Mouse (Mus musculus): ENCODE results near the gene Grm1. TPM values are rescaled to one million over a fixed set of nuclear protein-coding genes. Genes with fewer than 3 reads are reported as not detected.
A peak's percentile ranks its signal among the peaks of the same experiment; 100 is the strongest.

The Grm1 gene
- polyA plus RNA-seq, 1 experiment = not detected

GRCm38 (mm10) chr10:10708031-10708430 lies 374.1 kb downstream of the Grm1 start:
- TF ChIP-seq FLI1 (IDR thresholded peaks at IDR 0.05; ENCODE audit: low read length) = no peak
- no peak for TF ChIP-seq GATA1 (IDR thresholded peaks at IDR 0.05; ENCODE audit: borderline replicate concordance, low read length)
- H3K36me3 ChIP-seq (replicated peaks; ENCODE audit: low read length) = no peaks in the 10 kb centered on the region

GRCm38 (mm10) chr10:10701326-10701725 lies 380.8 kb downstream of the Grm1 start:
- Histone ChIP-seq H3K27me3 (replicated peaks) (no peaks in the 10 kb centered on the region), H3K4me1 (no peaks in the 10 kb centered on the region), H3K4me3 (replicated peaks) (no peak overlapping the region), H3K36me3 (replicated peaks; ENCODE audit: low read length) (no peaks in the 10 kb centered on the region), H3K9me3 (no peaks in the 10 kb centered on the region)
- TF ChIP-seq GATA1 (IDR thresholded peaks at IDR 0.05; ENCODE audit: borderline replicate concordance, low read length) = no peak
- TF ChIP-seq FLI1 (IDR thresholded peaks at IDR 0.05; ENCODE audit: low read length) = no peak

More at GRCm38 (mm10) chr10:10708031-10708430, 374.1 kb downstream of the Grm1 start:
- H3K9me3 ChIP-seq = no peaks in the 10 kb centered on the region
- no peak overlapping the region for H3K4me3 ChIP-seq (replicated peaks)
- H3K4me1 ChIP-seq = no peaks in the 10 kb centered on the region
- H3K27me3 ChIP-seq (replicated peaks) = no peaks in the 10 kb centered on the region

GRCm38 (mm10) chr10:10700903-10701302 lies 381.3 kb downstream of the Grm1 start:
- TF ChIP-seq FLI1 (IDR thresholded peaks at IDR 0.05; ENCODE audit: low read length) (no peak), GATA1 (IDR thresholded peaks at IDR 0.05; ENCODE audit: borderline replicate concordance, low read length) (no peak)
- Histone ChIP-seq H3K4me1 (no peaks in the 10 kb centered on the region), H3K4me3 (replicated peaks) (no peak overlapping the region), H3K36me3 (replicated peaks; ENCODE audit: low read length) (no peaks in the 10 kb centered on the region), H3K9me3 (no peaks in the 10 kb centered on the region), H3K27me3 (replicated peaks) (no peaks in the 10 kb centered on the region)

GRCm38 (mm10) chr10:10697497-10697896 lies 384.7 kb downstream of the Grm1 start:
- no peak overlapping the region for H3K4me3 ChIP-seq (replicated peaks)
- no peaks in the 10 kb centered on the region for H3K4me1 ChIP-seq
- H3K36me3 ChIP-seq (replicated peaks; ENCODE audit: low read length) = no peaks in the 10 kb centered on the region
- no peaks in the 10 kb centered on the region for H3K9me3 ChIP-seq
- H3K27me3 ChIP-seq (replicated peaks) = no peaks in the 10 kb centered on the region
- TF ChIP-seq GATA1 (IDR thresholded peaks at IDR 0.05; ENCODE audit: borderline replicate concordance, low read length) (no peak), FLI1 (IDR thresholded peaks at IDR 0.05; ENCODE audit: low read length) (no peak)

- Histone ChIP-seq H3K4me3 (replicated peaks) (peak overlapping the region; percentile 75), H3K4me1 (peaks cover 8% of the 10 kb centered on the region), H3K27me3 (replicated peaks) (peaks cover 14% of the 10 kb centered on the region), H3K9me3 (peaks cover 7% of the 10 kb centered on the region; the same call in 1 of the 2 replicates), H3K36me3 (replicated peaks; ENCODE audit: low read length) (no peaks in the 10 kb centered on the region)
- TF ChIP-seq FLI1 (IDR thresholded peaks at IDR 0.05; ENCODE audit: low read length) (no peak), GATA1 (IDR thresholded peaks at IDR 0.05; ENCODE audit: borderline replicate concordance, low read length) (no peak)
Observed at GRCm38 (mm10) chr10:10689668-10690223, 392.4 kb downstream of the Grm1 start.

GRCm38 (mm10) chr10:10688907-10689667 lies 393.1 kb downstream of the Grm1 start:
- peaks cover 7% of the 10 kb centered on the region; the same call in 1 of the 2 replicates for H3K9me3 ChIP-seq
- H3K4me1 ChIP-seq = peaks cover 8% of the 10 kb centered on the region
- peaks cover 14% of the 10 kb centered on the region for H3K27me3 ChIP-seq (replicated peaks)
- H3K36me3 ChIP-seq (replicated peaks; ENCODE audit: low read length) = no peaks in the 10 kb centered on the region
- H3K4me3 ChIP-seq (replicated peaks) = peak overlapping the region; percentile 75
- no peak for TF ChIP-seq GATA1 (IDR thresholded peaks at IDR 0.05; ENCODE audit: borderline replicate concordance, low read length)
- no peak for TF ChIP-seq FLI1 (IDR thresholded peaks at IDR 0.05; ENCODE audit: low read length)

- Histone ChIP-seq H3K27me3 (replicated peaks) (no peaks in the 10 kb centered on the region), H3K4me3 (replicated peaks) (no peak within 1 kb of the TSS), H3K36me3 (replicated peaks; ENCODE audit: low read length) (no peaks in the 10 kb centered on the region), H3K4me1 (no peaks in the 10 kb centered on the region), H3K9me3 (no peaks in the 10 kb centered on the region)
- TF ChIP-seq FLI1 (IDR thresholded peaks at IDR 0.05; ENCODE audit: low read length) (no peak), GATA1 (IDR thresholded peaks at IDR 0.05; ENCODE audit: borderline replicate concordance, low read length) (no peak)
Observed at GRCm38 (mm10) chr10:10681048-10681447, 401.1 kb downstream of the Grm1 start, which contains the start of gene Gm10944. Gene Gm10944, plus strand, starts transcription at chr10:10681348.

GRCm38 (mm10) chr10:10659976-10660375 lies 422.2 kb downstream of the Grm1 start:
- no peaks in the 10 kb centered on the region for H3K4me1 ChIP-seq
- no peaks in the 10 kb centered on the region for H3K27me3 ChIP-seq (replicated peaks)
- no peaks in the 10 kb centered on the region for H3K9me3 ChIP-seq
- H3K4me3 ChIP-seq (replicated peaks) = no peak overlapping the region
- TF ChIP-seq FLI1 (IDR thresholded peaks at IDR 0.05; ENCODE audit: low read length) (no peak), GATA1 (IDR thresholded peaks at IDR 0.05; ENCODE audit: borderline replicate concordance, low read length) (no peak)
- H3K36me3 ChIP-seq (replicated peaks; ENCODE audit: low read length) = no peaks in the 10 kb centered on the region

GRCm38 (mm10) chr10:10659161-10659560 lies 423.0 kb downstream of the Grm1 start:
- TF ChIP-seq FLI1 (IDR thresholded peaks at IDR 0.05; ENCODE audit: low read length) (no peak), GATA1 (IDR thresholded peaks at IDR 0.05; ENCODE audit: borderline replicate concordance, low read length) (no peak)
- Histone ChIP-seq H3K4me1 (no peaks in the 10 kb centered on the region), H3K4me3 (replicated peaks) (no peak overlapping the region), H3K27me3 (replicated peaks) (no peaks in the 10 kb centered on the region), H3K36me3 (replicated peaks; ENCODE audit: low read length) (no peaks in the 10 kb centered on the region), H3K9me3 (no peaks in the 10 kb centered on the region)

- no peak for TF ChIP-seq FLI1 (IDR thresholded peaks at IDR 0.05; ENCODE audit: low read length)
- TF ChIP-seq GATA1 (IDR thresholded peaks at IDR 0.05; ENCODE audit: borderline replicate concordance, low read length) = no peak
Observed at GRCm38 (mm10) chr10:10656621-10657020, 425.5 kb downstream of the Grm1 start.

More at GRCm38 (mm10) chr10:10656621-10657020, 425.5 kb downstream of the Grm1 start:
- H3K27me3 ChIP-seq (replicated peaks) = no peaks in the 10 kb centered on the region
- H3K36me3 ChIP-seq (replicated peaks; ENCODE audit: low read length) = no peaks in the 10 kb centered on the region
- no peaks in the 10 kb centered on the region for H3K9me3 ChIP-seq
- H3K4me3 ChIP-seq (replicated peaks) = no peak overlapping the region
- H3K4me1 ChIP-seq = no peaks in the 10 kb centered on the region
